Mouse (Mus musculus) liver, embryonic 16.5 days (tissue): ENCODE measurements at regions not wholly inside any gene's neighbourhood (a gene's known extent, or its start where the extent isn't known, plus 50 kb on each side); places are given as distances from the start of the nearest gene placed in this dataset.

Experiments
- ATAC-seq: fragments of 200-750 bp; cut with Nextera tagmentation; 2 replicates; pipeline ENCODE4 v1.8.0; 2017; ENCODE audit warnings: low read depth, mild to moderate bottlenecking, moderate number of reproducible peaks, moderate library complexity
- H3K27ac ChIP-seq: fragments of 300-500 bp; sonication (generic); 2 replicates; pipeline ENCODE4 v1.5.1; 2014; ENCODE audit warnings: mild to moderate bottlenecking, low read length
- H3K27me3 ChIP-seq: fragments of 300-500 bp; sonication (generic); 2 replicates; pipeline ENCODE4 v1.6.1; 2014; ENCODE audit warnings: low read depth, low read length, mixed read lengths; ENCODE audit not compliant: control insufficient read depth, insufficient read depth
- H3K36me3 ChIP-seq: fragments of 300-500 bp; sonication (generic); 2 replicates; pipeline ENCODE4 v1.6.1; 2014; ENCODE audit warnings: mild to moderate bottlenecking; ENCODE audit not compliant: control insufficient read depth, insufficient read depth
- H3K4me1 ChIP-seq: fragments of 300-500 bp; sonication (generic); 2 replicates; pipeline ENCODE4 v1.6.1; 2014; ENCODE audit warnings: low read depth, low read length, mixed read lengths; ENCODE audit not compliant: control insufficient read depth
- H3K4me2 ChIP-seq: fragments of 300-500 bp; sonication (generic); 2 replicates; pipeline ENCODE4 v1.6.1; 2014; ENCODE audit warnings: low read depth, low read length, mixed read lengths
- H3K4me3 ChIP-seq: fragments of 300-500 bp; sonication (generic); 2 replicates; pipeline ENCODE4 v1.5.1; 2014; ENCODE audit warnings: low read depth, mild to moderate bottlenecking, low read length
- H3K9ac ChIP-seq: fragments of 300-500 bp; sonication (generic); 2 replicates; pipeline ENCODE4 v1.6.1; 2014; ENCODE audit warnings: low read depth, low read length
- H3K9me3 ChIP-seq: fragments of 300-500 bp; sonication (generic); replicated peaks from 2 replicates; pipeline ENCODE4 v1.6.1; 2016; ENCODE audit warnings: low read length; ENCODE audit not compliant: control insufficient read depth
- WGBS: fragments of 180-500 bp; shearing (Covaris S2); extraction: QIAGEN DNeasy Blood & Tissue Kit; methylation state at CpG from one replicate; pipeline ENCODE4 v1.1.7; 2014; ENCODE audit not compliant: insufficient replicate concordance; 5-methylcytosine and 5-hydroxymethylcytosine counted together

GRCm38 (mm10) chr12:32482777-32483176 lies 104.3 kb downstream of the Ccdc71l start:
- Histone ChIP-seq H3K4me1 (no peaks in the 10 kb centered on the region), H3K27ac (no peak overlapping the region), H3K4me2 (no peak overlapping the region), H3K36me3 (no peaks in the 10 kb centered on the region), H3K9ac (no peak overlapping the region), H3K9me3 (no peaks in the 10 kb centered on the region), H3K4me3 (no peak overlapping the region), H3K27me3 (no peaks in the 10 kb centered on the region)
- ATAC-seq = no peak

DNA sequence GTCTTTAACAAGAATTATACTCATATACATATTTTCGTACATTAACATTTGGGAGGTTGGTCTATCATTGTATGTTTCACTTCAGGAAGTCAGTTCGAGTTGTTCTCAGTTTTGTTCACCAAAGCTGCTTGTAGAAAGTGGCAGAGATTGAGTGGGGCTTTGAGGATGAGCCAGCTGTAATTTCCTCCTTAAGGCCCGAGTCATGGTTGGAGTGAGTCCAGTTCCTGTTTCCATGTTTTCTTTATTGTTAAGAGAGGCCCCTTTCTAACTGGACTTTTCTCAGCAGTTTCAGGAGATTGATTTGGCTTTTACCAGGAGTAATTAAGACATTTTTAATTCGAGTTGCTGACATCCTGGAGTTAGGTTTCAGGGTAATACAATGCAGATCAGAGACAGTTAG lies 107.7 kb downstream of the Ccdc71l start:
- no peak overlapping the region for H3K27ac ChIP-seq
- H3K9me3 ChIP-seq = no peaks in the 10 kb centered on the region
- no peak overlapping the region for H3K4me2 ChIP-seq
- no peaks in the 10 kb centered on the region for H3K36me3 ChIP-seq
- H3K9ac ChIP-seq = no peak overlapping the region
- H3K27me3 ChIP-seq = no peaks in the 10 kb centered on the region
- 30% methylated on average over 4 of the region's 4 CpGs for WGBS
- no peak for ATAC-seq
- H3K4me3 ChIP-seq = no peak overlapping the region
- H3K4me1 ChIP-seq = no peaks in the 10 kb centered on the region

DNA sequence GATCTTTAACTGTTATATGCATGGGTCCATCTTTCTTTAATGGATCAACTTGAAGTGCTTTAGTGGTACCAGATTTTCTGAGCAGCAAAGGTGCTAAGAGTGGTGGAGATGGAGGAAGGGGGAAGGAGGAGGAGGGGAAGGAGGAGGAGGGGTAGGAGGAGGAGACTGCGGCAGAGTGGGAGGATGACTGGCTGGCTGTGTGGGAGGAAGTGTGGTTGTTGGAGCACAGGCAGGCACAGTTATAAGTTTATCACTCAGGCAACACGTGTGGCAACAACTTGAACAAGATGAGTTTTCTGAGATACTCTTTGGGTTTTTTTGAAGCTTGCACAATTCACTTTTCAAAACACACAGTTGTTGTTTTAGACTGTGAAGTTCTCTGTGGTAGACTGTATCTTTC lies 108.2 kb downstream of the Ccdc71l start:
- no peaks in the 10 kb centered on the region for H3K36me3 ChIP-seq
- no peak overlapping the region for H3K27ac ChIP-seq
- no peaks in the 10 kb centered on the region for H3K4me1 ChIP-seq
- no peaks in the 10 kb centered on the region for H3K27me3 ChIP-seq
- no peak overlapping the region for H3K9ac ChIP-seq
- WGBS = 16% methylated on average over 2 of the region's 2 CpGs
- ATAC-seq = no peak
- no peak overlapping the region for H3K4me2 ChIP-seq
- H3K4me3 ChIP-seq = no peak overlapping the region
- no peaks in the 10 kb centered on the region for H3K9me3 ChIP-seq

- H3K4me2 ChIP-seq = no peak overlapping the region
Measured at GRCm38 (mm10) chr12:32487883-32488577, 109.5 kb downstream of the Ccdc71l start.

GRCm38 (mm10) chr12:32488578-32488892 lies 110.0 kb downstream of the Ccdc71l start:
- H3K27me3 ChIP-seq = no peaks in the 10 kb centered on the region
- no peak overlapping the region for H3K27ac ChIP-seq
- WGBS = 53% methylated on average over 1 of the region's 1 CpGs
- no peaks in the 10 kb centered on the region for H3K9me3 ChIP-seq
- H3K4me3 ChIP-seq = no peak overlapping the region
- ATAC-seq = no peak
- H3K36me3 ChIP-seq = no peaks in the 10 kb centered on the region
- H3K4me2 ChIP-seq = no peak overlapping the region
- no peaks in the 10 kb centered on the region for H3K4me1 ChIP-seq
- no peak overlapping the region for H3K9ac ChIP-seq

More at GRCm38 (mm10) chr12:32487883-32488577, 109.5 kb downstream of the Ccdc71l start:
- Histone ChIP-seq H3K27ac (no peak overlapping the region), H3K9me3 (no peaks in the 10 kb centered on the region), H3K4me3 (no peak overlapping the region), H3K9ac (no peak overlapping the region), H3K27me3 (no peaks in the 10 kb centered on the region), H3K36me3 (no peaks in the 10 kb centered on the region), H3K4me1 (no peaks in the 10 kb centered on the region)
- ATAC-seq = no peak
- 46% methylated on average over 3 of the region's 3 CpGs for WGBS

DNA sequence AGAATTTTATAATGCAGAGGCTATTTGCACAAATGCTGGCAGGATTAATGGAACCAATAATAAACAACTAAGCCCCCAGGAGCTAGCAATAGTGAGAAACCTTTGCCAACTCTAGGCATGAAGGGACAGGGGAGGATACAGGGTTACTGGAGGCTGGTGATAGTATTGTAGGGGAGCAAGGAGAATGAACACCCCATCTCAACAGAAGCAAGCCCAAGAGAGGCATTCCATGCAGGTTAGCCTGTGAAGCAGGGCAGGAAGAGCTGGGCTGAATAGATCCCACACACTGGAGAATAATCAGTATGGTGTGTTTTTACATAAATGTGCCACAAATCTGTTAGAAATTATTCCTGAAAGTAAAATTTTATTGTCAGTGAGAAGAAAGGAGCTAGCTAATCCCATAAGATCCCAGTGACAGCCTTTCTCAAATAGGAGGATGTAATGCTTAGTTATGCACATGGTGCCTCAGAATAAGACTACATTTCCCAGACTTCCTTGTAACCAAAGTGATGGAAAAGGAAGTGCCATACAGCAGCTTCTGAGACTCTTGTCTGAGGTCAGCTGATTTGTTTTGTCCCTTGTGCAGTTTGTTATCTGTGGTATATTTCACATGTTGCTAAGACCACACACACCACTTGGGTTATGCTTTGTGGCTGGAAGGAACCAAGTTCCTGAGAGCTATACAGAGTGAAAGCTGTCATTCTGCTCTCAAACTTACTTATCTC lies 111.1 kb downstream of the Ccdc71l start:
- H3K4me1 ChIP-seq = no peaks in the 10 kb centered on the region
- no peak overlapping the region for H3K4me2 ChIP-seq
- no peaks in the 10 kb centered on the region for H3K36me3 ChIP-seq
- no peak overlapping the region for H3K27ac ChIP-seq
- no peak overlapping the region for H3K9ac ChIP-seq
- no peaks in the 10 kb centered on the region for H3K9me3 ChIP-seq
- no peaks in the 10 kb centered on the region for H3K27me3 ChIP-seq
- no peak overlapping the region for H3K4me3 ChIP-seq
- peak; percentile 16; the same call in 1 of the 2 replicates for ATAC-seq

DNA sequence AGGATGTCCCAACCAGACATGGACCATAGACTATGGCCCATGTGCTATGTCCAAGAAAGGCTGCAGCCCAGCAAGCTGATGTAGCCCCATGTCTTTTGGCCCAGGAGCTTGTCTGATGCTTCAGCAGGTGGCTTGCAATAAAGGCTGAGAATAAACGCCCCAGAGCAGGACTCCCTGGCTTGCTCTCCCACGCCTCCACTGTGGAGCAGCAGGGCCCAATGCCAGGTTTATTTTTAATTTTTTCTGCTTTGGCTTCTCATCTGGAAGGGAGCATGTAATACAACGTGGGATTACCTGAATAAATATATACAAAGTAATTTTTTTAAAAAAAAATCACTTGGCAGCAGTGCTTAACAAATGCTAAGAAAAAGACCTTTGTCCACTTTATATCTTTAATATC lies 125.7 kb downstream of the Ccdc71l start:
- H3K9me3 ChIP-seq = no peaks in the 10 kb centered on the region
- H3K4me3 ChIP-seq = no peak overlapping the region
- H3K4me1 ChIP-seq = no peaks in the 10 kb centered on the region
- no peak overlapping the region for H3K27ac ChIP-seq
- no peak for ATAC-seq
- no peaks in the 10 kb centered on the region for H3K27me3 ChIP-seq
- H3K4me2 ChIP-seq = no peak overlapping the region
- 53% methylated on average over 3 of the region's 3 CpGs for WGBS
- no peak overlapping the region for H3K9ac ChIP-seq
- H3K36me3 ChIP-seq = no peaks in the 10 kb centered on the region

GRCm38 (mm10) chr12:32508671-32509070 lies 130.2 kb downstream of the Ccdc71l start:
- WGBS = 63% methylated on average over 1 of the region's 1 CpGs
- H3K4me2 ChIP-seq = no peak overlapping the region
- no peak overlapping the region for H3K27ac ChIP-seq
- ATAC-seq = no peak
- H3K9ac ChIP-seq = no peak overlapping the region
- H3K9me3 ChIP-seq = no peaks in the 10 kb centered on the region
- no peaks in the 10 kb centered on the region for H3K27me3 ChIP-seq
- H3K4me1 ChIP-seq = no peaks in the 10 kb centered on the region
- no peak overlapping the region for H3K4me3 ChIP-seq
- no peaks in the 10 kb centered on the region for H3K36me3 ChIP-seq

GRCm38 (mm10) chr12:32525586-32525985 lies 147.1 kb downstream of the Ccdc71l start:
- H3K4me1 ChIP-seq = no peaks in the 10 kb centered on the region
- WGBS = 39% methylated on average over 1 of the region's 1 CpGs
- no peaks in the 10 kb centered on the region for H3K27me3 ChIP-seq
- H3K9ac ChIP-seq = no peak overlapping the region
- H3K27ac ChIP-seq = no peak overlapping the region
- ATAC-seq = no peak
- no peaks in the 10 kb centered on the region for H3K36me3 ChIP-seq
- H3K4me3 ChIP-seq = no peak overlapping the region
- no peaks in the 10 kb centered on the region for H3K9me3 ChIP-seq
- no peak overlapping the region for H3K4me2 ChIP-seq
